Mouse (Mus musculus): Measurements from ENCODE around the gene Plekhg5.

- TF ChIP-seq CTCF (IDR thresholded peaks at IDR 0.05; ENCODE audit: borderline replicate concordance, control insufficient read depth, extremely low read depth, insufficient read depth, low read length, poor library complexity) = no peak
- TF ChIP-seq POLR2A (IDR thresholded peaks at IDR 0.05; ENCODE audit: control insufficient read depth, extremely low read depth, insufficient read depth, low read length, poor library complexity) = no peak
These were observed 17.9 kb downstream of the Plekhg5 start for GRCm38 (mm10) chr4:152090191-152090590.
